Mouse (Mus musculus): Measurements from ENCODE around the gene Klf1.

- peak; percentile 56; the same call in 1 of the 2 replicates for TF ChIP-seq POLR2A (IDR thresholded peaks at IDR 0.05; ENCODE audit: low read depth, low read length)
- no peak for TF ChIP-seq CTCF (IDR thresholded peaks at IDR 0.05; ENCODE audit: borderline replicate concordance, insufficient read depth, low read length)
Observed at GRCm38 (mm10) chr8:84908421-84909161, 6.9 kb downstream of the Klf1 start, which contains the start of gene Dnase2a.

Data from embryonic fibroblast, embryonic 13.5 days (primary cell).